In the genomic region with DNA sequence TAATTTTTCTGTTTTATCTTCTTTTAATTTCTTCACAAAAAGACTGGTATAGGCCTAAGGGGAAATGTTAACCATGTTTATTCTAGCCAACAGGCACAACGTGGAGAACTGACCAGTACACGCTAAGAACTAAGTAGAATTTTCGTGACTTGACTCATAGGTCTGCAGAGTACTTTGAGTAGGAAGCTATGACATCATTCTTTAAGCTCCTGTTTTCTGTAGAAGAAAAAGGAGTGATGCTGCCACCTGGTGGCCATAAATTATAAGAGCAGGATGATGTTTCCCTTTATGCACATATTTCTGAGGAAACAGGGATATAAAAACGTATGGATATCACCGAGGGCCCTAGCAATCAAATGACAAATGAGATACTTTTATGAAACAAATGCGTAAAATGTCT, we compare ENCODE assay signal across 9 mouse cellular contexts.
A peak's percentile ranks its signal among the peaks of the same experiment; 100 is the strongest.
DNase-seq lines count a peak whose midpoint lies in the region; ATAC-seq lines count a peak whose summit lies in the region.
"Had no signal": no experiment of that assay in that cellular context is flagged by ENCODE, and none has a peak within 500 bp of the region (broad histone marks: within the 10 kb centered on the region; RNA-seq: fewer than 3 reads in every experiment).

No protein-coding gene starts in this region.

- WGBS in forebrain, embryonic 16.5 days = 14% methylated on average over 6 of the region's 6 CpGs
- 10% methylated on average over 6 of the region's 6 CpGs for WGBS in hindbrain, embryonic 16.5 days

- intact Hi-C loops in heart, postnatal 25 days (cut with DNase I) = loop anchor here (2.0 kb wide), 1 partner anchor 999 kb away; no protein-coding TSS in a partner anchor

- H3K36me3 ChIP-seq in forebrain, embryonic 16.5 days (ENCODE audit: control insufficient read depth, insufficient read depth) = no peaks in the 10 kb centered on the region
- H3K36me3 ChIP-seq in hindbrain, embryonic 16.5 days (ENCODE audit: control insufficient read depth, insufficient read depth, low read length) = no peaks in the 10 kb centered on the region

- no peaks in the 10 kb centered on the region for H3K9me3 ChIP-seq in forebrain, embryonic 16.5 days (ENCODE audit: control insufficient read depth, low read length)
- no peaks in the 10 kb centered on the region for H3K9me3 ChIP-seq in hindbrain, embryonic 16.5 days (ENCODE audit: control insufficient read depth, low read length)
- H3K9me3 ChIP-seq: megakaryocyte, embryonic 14.5 days had no signal

- no peak overlapping the region for H3K9ac ChIP-seq in forebrain, embryonic 16.5 days (replicated peaks; ENCODE audit: low read depth, low read length)
- no peak overlapping the region for H3K9ac ChIP-seq in hindbrain, embryonic 16.5 days (ENCODE audit: low read depth, low read length)

- no peaks in the 10 kb centered on the region for H3K27me3 ChIP-seq in forebrain, embryonic 16.5 days (replicated peaks; ENCODE audit: control insufficient read depth, insufficient read depth, low read length)
- no peaks in the 10 kb centered on the region for H3K27me3 ChIP-seq in hindbrain, embryonic 16.5 days (replicated peaks; ENCODE audit: control insufficient read depth, insufficient read depth, low read length)
- H3K27me3 ChIP-seq: megakaryocyte, embryonic 14.5 days had no signal

- no peak overlapping the region for H3K27ac ChIP-seq in forebrain, embryonic 16.5 days (ENCODE audit: low read length)
- no peak overlapping the region for H3K27ac ChIP-seq in hindbrain, embryonic 16.5 days (ENCODE audit: low read depth, low read length)

- ATAC-seq in forebrain, embryonic 16.5 days = peak; percentile 92
- peak; percentile 91 for ATAC-seq in hindbrain, embryonic 16.5 days
- peak; percentile 94 for ATAC-seq in megakaryocyte progenitor cell, adult 5-6 weeks (replicated peaks; ENCODE audit: poor library complexity)

- peak; percentile 18 to 64 for DNase-seq in heart, adult 18-20 months
- no peak for DNase-seq in heart, postnatal 25 days (ENCODE audit: low spot score)
- DNase-seq in cerebellum, adult 11 months = peak; percentile 28
- DNase-seq in layer of hippocampus, postnatal 36 days = peak; percentile 14 to 67
- peak; percentile 80 for DNase-seq in right cerebral cortex, postnatal 4 days

- no peak overlapping the region for H3K4me2 ChIP-seq in forebrain, embryonic 16.5 days (ENCODE audit: low read length)
- H3K4me2 ChIP-seq in hindbrain, embryonic 16.5 days (ENCODE audit: low read length) = no peak overlapping the region

- no peak overlapping the region for H3K4me3 ChIP-seq in forebrain, embryonic 16.5 days (replicated peaks; ENCODE audit: low read length)
- no peak overlapping the region for H3K4me3 ChIP-seq in hindbrain, embryonic 16.5 days (ENCODE audit: low read length)
- H3K4me3 ChIP-seq: megakaryocyte, embryonic 14.5 days had no signal

- H3K4me1 ChIP-seq in forebrain, embryonic 16.5 days (replicated peaks; ENCODE audit: control insufficient read depth, insufficient read depth, low read length) = no peaks in the 10 kb centered on the region
- no peaks in the 10 kb centered on the region for H3K4me1 ChIP-seq in hindbrain, embryonic 16.5 days (ENCODE audit: control insufficient read depth, insufficient read depth, low read depth, low read length)
- H3K4me1 ChIP-seq: megakaryocyte, embryonic 14.5 days had no signal
